Mouse (Mus musculus) frontal cortex, postnatal 25 days (tissue): ENCODE measurements at regions not wholly inside any gene's neighbourhood (a gene's known extent, or its start where the extent isn't known, plus 50 kb on each side); places are given as distances from the start of the nearest gene placed in this dataset.
"Not testable (repeated sequence)": the region's sequence is repeated elsewhere in the genome, so short reads cannot be mapped to it uniquely, and the experiment has no call there.

Source experiments
- DNase-seq, 2 experiments: peaks; one replicate each; pipeline ENCODE4 v3.0.0; 2022; ENCODE audit warnings: low spot score in 2 of 2

DNA sequence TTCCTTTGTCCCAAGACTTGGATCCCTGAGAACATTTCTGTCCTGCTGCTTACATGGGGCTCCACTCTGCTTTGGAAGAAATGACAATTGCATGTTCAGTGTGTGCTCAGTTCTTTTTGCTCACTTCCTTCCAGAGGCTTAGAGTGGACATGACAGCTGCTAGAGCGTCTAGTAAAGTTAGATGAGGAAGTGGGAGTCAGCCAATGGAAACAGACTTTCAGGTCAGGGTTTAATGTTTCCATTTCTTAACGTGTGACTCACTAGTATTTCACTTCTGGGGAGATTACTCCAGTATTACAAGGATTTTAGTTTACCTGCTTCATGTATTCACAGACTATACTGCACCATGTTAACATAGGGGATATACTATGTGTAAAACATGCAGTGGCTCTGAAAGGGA, 759.3 kb upstream of the Gm38303 start:
- DNase-seq, result no peak

DNA sequence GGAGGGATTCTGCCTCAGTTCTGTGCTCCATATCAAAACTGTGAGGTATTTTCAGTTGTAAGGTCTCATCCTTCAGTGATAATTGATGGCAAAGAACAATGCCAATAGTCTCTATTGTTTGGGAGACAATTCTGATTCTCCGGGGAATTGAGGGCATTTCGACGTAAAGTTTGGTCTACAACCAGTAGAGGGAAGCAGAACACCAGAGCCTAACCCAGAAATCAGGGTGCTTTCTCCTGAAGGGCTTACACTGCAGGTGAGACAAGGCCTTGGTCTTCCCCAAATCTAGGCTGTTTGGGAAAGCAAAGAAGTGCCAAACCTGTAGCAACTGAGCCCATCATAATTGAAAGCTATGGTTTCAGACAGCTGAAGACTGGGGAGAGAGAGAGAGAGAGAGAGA, 758.7 kb upstream of the Gm38303 start:
- DNase-seq, result no peak

DNA sequence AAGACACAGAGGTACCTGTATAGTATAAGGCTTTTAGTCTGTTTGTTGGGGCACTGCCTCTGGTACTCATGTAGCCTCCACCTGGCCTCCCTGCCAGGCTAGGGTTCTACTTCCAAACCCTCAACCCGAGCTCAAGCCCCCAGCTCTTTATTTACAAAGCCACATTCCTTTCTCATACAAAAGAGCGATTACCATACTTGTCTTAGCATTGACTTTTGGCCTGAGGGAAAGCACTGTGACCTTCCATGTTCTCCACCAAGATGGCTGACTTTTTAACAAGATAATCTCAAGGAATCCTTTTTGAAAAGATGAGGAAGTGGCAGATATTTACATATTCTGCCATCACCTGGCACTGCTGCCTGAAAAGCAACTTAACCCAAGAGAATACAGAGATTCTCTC, 747.8 kb upstream of the Gm38303 start:
- no peak for DNase-seq

- DNase-seq, result no peak
Observed at GRCm38 (mm10) chr3:11074012-11074411, 738.5 kb upstream of the Gm38303 start.

DNA sequence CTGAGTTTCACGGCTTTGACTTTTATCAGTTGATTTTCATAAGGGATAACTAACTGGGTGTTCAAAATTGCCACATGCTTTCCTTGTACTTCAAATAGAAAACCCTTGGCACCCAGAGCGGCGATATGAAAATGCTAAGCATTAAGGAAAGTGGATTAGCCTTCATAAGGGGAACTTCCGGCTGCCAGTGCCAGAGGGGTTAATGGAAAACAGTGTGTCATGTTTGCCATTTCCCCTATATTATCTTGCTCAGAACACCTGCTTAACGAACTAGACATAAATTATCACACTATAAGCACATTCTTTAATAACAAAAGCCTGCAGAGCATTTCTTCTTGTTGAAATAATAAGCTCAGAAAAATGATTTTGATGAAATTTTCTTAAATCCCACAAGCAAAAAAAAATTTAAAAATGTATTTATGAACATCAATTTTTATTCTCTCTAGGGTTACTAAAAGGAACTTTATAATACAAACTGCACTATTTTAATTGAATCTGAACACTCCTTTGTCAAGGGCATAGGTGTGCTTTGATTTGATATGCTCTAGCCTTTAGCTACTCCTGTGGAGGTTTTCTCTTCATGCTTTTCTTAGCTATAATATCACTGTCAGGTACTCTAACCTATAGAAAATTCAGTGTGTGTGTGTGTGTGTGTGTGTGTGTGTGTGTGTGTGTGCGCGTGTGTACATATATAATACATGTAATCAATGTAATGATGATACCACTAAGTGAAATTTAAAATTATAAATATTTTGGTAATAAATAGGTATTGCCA, 699.7 kb upstream of the Gm38303 start:
- DNase-seq, result no peak

DNA sequence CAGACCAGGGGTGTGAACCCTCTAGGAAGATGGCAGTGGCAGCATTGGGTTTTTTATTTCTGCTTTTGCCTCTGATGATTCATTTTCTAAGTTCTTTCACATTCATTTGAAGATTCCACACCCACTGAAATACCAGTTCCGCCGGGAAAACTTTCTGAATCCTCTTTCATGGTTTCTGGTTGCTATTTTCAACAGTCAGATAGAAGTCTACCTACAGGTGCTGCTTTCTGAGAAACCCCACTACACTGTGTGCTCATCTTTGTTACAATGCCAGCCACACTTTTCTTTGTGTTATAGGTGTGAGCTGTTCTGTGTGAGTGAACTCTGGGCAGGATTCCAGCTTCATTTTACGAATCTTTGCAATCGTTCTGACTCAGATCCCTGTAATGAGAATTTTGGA, 694.5 kb upstream of the Gm38303 start:
- peak in 1 of 2 experiments; percentile 14 for DNase-seq

- DNase-seq, result no peak
Observed at GRCm38 (mm10) chr3:11024422-11024821, 688.9 kb upstream of the Gm38303 start.

DNA sequence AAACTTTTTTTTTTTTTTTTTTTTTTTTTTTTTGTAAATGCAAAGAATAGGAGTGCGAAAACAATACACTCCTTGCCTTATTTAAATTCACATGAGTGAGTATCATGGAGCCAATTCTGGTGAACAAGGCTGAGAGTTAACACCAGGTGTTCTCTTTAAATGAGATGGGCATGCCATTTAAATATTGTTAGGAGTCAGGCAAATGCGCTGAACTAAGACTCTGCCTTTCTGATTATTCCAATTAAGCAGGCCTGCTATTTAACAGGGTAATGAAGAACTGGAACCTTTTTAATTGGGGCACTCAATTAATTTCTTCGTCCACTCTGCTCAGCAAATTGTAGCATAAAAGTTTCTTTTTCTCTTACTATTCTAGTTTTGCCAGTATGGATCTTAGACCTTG, 684.6 kb upstream of the Gm38303 start:
- DNase-seq, result no peak

- not testable (repeated sequence) for DNase-seq
Observed at GRCm38 (mm10) chr3:11014911-11015310, 679.4 kb upstream of the Gm38303 start.

GRCm38 (mm10) chr3:11007363-11007762, 671.9 kb upstream of the Gm38303 start:
- DNase-seq, result no peak

- DNase-seq, result no peak
Observed at GRCm38 (mm10) chr3:11006531-11007269, 671.2 kb upstream of the Gm38303 start.

DNA sequence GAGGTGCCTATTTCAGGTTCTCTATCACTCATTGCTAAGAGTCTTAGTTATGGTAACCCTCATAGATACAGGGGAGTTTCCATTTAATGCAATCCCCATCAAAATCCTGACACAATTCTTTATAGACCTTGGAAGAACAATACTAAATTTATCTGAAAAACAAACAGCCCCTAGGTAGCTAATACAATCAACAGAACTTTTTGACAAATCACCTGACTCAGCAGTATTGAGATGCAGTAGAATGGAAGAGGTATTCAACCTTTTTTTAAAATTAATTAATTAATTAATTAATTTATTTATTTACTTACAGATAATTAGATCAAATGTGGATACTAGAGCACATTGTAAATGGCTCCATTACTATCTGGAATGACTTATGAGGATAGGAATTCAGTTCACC, 643.5 kb upstream of the Gm38303 start:
- DNase-seq, result no peak

- DNase-seq, result no peak
Observed at GRCm38 (mm10) chr3:10974429-10974828, 638.9 kb upstream of the Gm38303 start.

- DNase-seq, result no peak
Observed at GRCm38 (mm10) chr3:10952583-10952982, 617.1 kb upstream of the Gm38303 start.

DNA sequence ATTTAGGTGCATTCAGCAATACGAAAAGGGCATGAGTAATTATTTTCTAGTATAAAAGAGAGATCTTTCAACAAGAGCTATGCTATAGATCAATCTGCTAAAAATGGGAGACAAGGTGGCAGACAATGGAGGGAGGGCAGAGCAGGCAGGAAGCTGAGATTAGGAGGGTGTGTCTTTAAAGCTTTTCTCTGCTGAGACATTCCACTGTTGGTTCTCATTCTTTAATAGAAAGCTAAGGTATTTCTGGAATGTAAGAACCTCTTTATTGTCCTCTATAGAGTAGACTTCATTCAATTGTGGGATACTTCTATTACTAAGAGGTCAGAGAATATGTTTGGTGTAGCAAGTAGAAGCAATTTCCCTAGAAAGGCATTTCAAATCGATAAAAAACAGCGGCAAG, 581.6 kb upstream of the Gm38303 start:
- no peak for DNase-seq

DNA sequence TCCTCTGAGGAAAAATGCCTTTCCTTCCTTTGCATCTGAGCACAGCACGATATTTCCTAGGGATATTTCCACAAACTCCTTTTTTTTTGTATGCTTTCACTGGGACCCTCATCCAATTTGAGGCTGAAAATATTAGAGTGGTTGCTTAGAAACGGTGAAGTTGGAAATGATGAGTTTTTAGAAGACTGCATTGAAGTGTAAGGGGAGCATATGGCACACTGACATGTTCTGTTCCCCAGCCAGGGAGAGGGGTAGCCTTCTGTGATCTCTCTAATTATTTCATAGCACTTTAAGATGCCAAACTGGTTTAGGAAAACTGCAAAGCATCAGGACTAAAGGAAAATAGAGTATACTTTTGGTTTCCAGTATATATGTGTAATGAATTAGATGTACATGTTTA, 556.5 kb upstream of the Gm38303 start:
- no peak for DNase-seq
